Mouse (Mus musculus): ENCODE data around the gene Il15ra. TPM values are rescaled to one million over a fixed set of nuclear protein-coding genes. Genes with fewer than 3 reads are reported as not detected.

Gene Il15ra
- 1 to 10 TPM; 3.8 to 6.9 TPM for total RNA-seq (2021)
- long read RNA-seq, experiment 1, partial matches to known transcripts, result 0 of 3 reads
- long read RNA-seq, experiment 1, other reads (novel, unspliced or antisense), result 2 of 3 reads
- long read RNA-seq, experiment 2, result 0 reads

- intact Hi-C loops (cut with DNase I), result no loop called here
- DNase-seq (ENCODE audit: low spot score in 2 of 2), result peak; percentile 44 to 49
These were observed at the start of gene Il15ra for GRCm38 (mm10) chr2:11705201-11706025. Gene Il15ra, plus strand, starts transcription at chr2:11705290.

GRCm38 (mm10) chr2:11657581-11657980 lies 47.5 kb upstream of the Il15ra start:
- intact Hi-C loops (cut with DNase I), result no loop called here
- DNase-seq (ENCODE audit: low spot score in 2 of 2), result no peak

GRCm38 (mm10) chr2:11659263-11659662 lies 45.8 kb upstream of the Il15ra start:
- DNase-seq (ENCODE audit: low spot score in 2 of 2), result peak in 1 of 2 experiments; percentile 12

GRCm38 (mm10) chr2:11662143-11662906 lies 42.8 kb upstream of the Il15ra start:
- no peak for DNase-seq (ENCODE audit: low spot score in 2 of 2)
- intact Hi-C loops (cut with DNase I), result no loop called here

More at GRCm38 (mm10) chr2:11659263-11659662, 45.8 kb upstream of the Il15ra start:
- intact Hi-C loops (cut with DNase I), result no loop called here

GRCm38 (mm10) chr2:11662907-11663230 lies 42.2 kb upstream of the Il15ra start:
- intact Hi-C loops (cut with DNase I), result no loop called here
- DNase-seq (ENCODE audit: low spot score in 2 of 2), result no peak

- intact Hi-C loops (cut with DNase I), result loop anchor here (2.0 kb wide), 1 partner anchor 61 kb away; no protein-coding TSS in a partner anchor
- DNase-seq (ENCODE audit: low spot score in 2 of 2), result peak; percentile 93
These were observed 41.1 kb upstream of the Il15ra start for GRCm38 (mm10) chr2:11663961-11664360.

GRCm38 (mm10) chr2:11664367-11664766 lies 40.7 kb upstream of the Il15ra start:
- intact Hi-C loops (cut with DNase I), result loop anchor here (2.0 kb wide), 1 partner anchor 62 kb away; no protein-coding TSS in a partner anchor

GRCm38 (mm10) chr2:11664806-11665205 lies 40.3 kb upstream of the Il15ra start:
- intact Hi-C loops (cut with DNase I), result loop anchor here (2.0 kb wide), 1 partner anchor 62 kb away; no protein-coding TSS in a partner anchor
- no peak for DNase-seq (ENCODE audit: low spot score in 2 of 2)

More at GRCm38 (mm10) chr2:11664367-11664766, 40.7 kb upstream of the Il15ra start:
- peak in 1 of 2 experiments; percentile 51 for DNase-seq (ENCODE audit: low spot score in 2 of 2)

GRCm38 (mm10) chr2:11665326-11665725 lies 39.8 kb upstream of the Il15ra start:
- DNase-seq (ENCODE audit: low spot score in 2 of 2), result no peak
- intact Hi-C loops (cut with DNase I), result loop anchor here (2.0 kb wide), 1 partner anchor 63 kb away; no protein-coding TSS in a partner anchor

- DNase-seq (ENCODE audit: low spot score in 2 of 2), result no peak
- intact Hi-C loops (cut with DNase I), result no loop called here
These were observed 32.9 kb upstream of the Il15ra start for GRCm38 (mm10) chr2:11672144-11672543.

GRCm38 (mm10) chr2:11679626-11680025 lies 25.5 kb upstream of the Il15ra start:
- no peak for DNase-seq (ENCODE audit: low spot score in 2 of 2)
- intact Hi-C loops (cut with DNase I), result no loop called here

- DNase-seq (ENCODE audit: low spot score in 2 of 2), result no peak
- intact Hi-C loops (cut with DNase I), result no loop called here
These were observed 22.4 kb upstream of the Il15ra start for GRCm38 (mm10) chr2:11682712-11683111.

GRCm38 (mm10) chr2:11686512-11686911 lies 18.6 kb upstream of the Il15ra start:
- intact Hi-C loops (cut with DNase I), result loop anchor here (2.0 kb wide), 1 partner anchor 84 kb away; no protein-coding TSS in a partner anchor

GRCm38 (mm10) chr2:11687436-11687835 lies 17.7 kb upstream of the Il15ra start:
- peak; percentile 20 to 39 for DNase-seq (ENCODE audit: low spot score in 2 of 2)

More at GRCm38 (mm10) chr2:11686512-11686911, 18.6 kb upstream of the Il15ra start:
- DNase-seq (ENCODE audit: low spot score in 2 of 2), result no peak

GRCm38 (mm10) chr2:11690201-11690890 lies 14.7 kb upstream of the Il15ra start:
- intact Hi-C loops (cut with DNase I), result no loop called here
- DNase-seq (ENCODE audit: low spot score in 2 of 2), result no peak

More at GRCm38 (mm10) chr2:11687436-11687835, 17.7 kb upstream of the Il15ra start:
- intact Hi-C loops (cut with DNase I), result loop anchor here (2.0 kb wide), 1 partner anchor 85 kb away; no protein-coding TSS in a partner anchor

GRCm38 (mm10) chr2:11693352-11693751 lies 11.7 kb upstream of the Il15ra start:
- DNase-seq (ENCODE audit: low spot score in 2 of 2), result no peak
- intact Hi-C loops (cut with DNase I), result no loop called here

GRCm38 (mm10) chr2:11694104-11694503 lies 11.0 kb upstream of the Il15ra start:
- intact Hi-C loops (cut with DNase I), result no loop called here
- no peak for DNase-seq (ENCODE audit: low spot score in 2 of 2)

- intact Hi-C loops (cut with DNase I), result no loop called here
- no peak for DNase-seq (ENCODE audit: low spot score in 2 of 2)
These were observed 9.2 kb upstream of the Il15ra start for GRCm38 (mm10) chr2:11695867-11696266.

GRCm38 (mm10) chr2:11698994-11699393 lies 6.1 kb upstream of the Il15ra start:
- DNase-seq (ENCODE audit: low spot score in 2 of 2), result no peak
- intact Hi-C loops (cut with DNase I), result no loop called here
